Mouse (Mus musculus) inflammation-experienced regulatory T-cells, adult 6 months (primary cell): ENCODE results near the gene Krt27. TPM values are rescaled to one million over a fixed set of nuclear protein-coding genes. Genes with fewer than 3 reads are reported as not detected.

ENCODE experiments used
- ATAC-seq: one replicate; pipeline ENCODE4 v1.8.0; 2017
- polyA plus RNA-seq, 3 experiments: library from polyadenylated mRNA; unstranded; fragments of 100-300 nt; shearing (Covaris generic); gene quantifications; one replicate each; pipeline ENCODE4 v1.2.1; 2017

Gene Krt27
- polyA plus RNA-seq, 3 experiments from 2014 or later = not detected

DNA sequence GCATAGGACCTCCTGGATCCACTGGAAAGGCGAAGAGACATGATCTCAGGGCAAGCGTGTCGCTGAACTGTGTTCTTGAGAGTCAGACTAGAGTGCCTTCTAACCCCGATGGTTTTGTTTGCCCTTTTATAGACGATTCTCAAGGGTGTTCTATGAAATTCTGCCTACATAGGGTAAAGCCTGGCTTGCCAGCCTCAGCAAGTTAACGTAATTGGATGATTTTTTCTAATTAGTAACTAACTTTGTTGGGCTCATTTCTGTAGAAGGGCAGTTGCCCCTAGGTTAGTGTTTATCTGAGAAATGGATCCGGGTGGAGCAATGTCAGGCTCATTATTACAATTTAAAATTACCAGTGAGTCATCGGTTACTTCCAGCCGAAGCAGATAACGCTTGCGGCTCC lies 28.1 kb downstream of the Krt27 start, which contains the start of gene Krt25:
Gene Krt25, minus strand, starts transcription at position 101 of the 400 bp plus-strand sequence.
- ATAC-seq = no peak

DNA sequence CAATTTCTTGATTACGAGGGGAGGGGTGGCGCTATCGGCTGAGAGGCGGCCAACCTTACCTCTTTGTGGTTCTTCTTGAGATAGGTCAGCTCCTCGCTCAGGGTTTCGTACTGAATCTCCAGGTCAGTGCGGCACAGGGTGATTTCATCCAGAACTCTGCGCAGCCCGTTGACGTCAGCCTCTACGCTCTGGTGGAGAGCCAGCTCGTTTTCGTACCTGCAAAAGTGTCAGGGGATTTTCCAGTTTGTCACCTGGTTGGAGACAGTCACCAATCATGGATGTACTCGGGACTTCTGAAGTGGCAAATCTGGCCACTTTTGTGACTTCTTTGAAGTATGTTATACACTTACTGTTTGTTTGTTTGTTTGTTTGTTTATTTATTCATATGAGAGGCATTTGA lies 29.8 kb downstream of the Krt27 start:
- ATAC-seq = no peak

DNA sequence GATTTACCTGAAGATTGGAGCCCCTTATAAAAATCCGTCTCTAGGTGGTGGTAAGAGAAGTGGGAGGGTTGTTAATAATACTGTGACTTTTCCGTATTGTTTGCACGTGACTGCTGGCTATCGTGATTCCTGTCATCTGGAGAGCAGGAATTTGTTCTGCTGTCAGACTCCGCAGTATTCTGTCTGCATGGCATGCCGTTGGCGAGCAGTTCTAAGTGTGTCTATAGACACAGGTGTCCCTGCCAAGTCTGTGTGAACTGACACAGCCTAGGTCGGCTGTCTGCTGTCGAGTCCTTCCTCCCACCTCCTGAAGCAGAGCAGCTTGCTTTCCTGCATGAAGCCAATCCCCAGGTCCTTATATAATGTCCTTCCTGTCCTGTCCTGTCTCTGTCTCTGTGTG lies 31.8 kb downstream of the Krt27 start:
- no peak for ATAC-seq

DNA sequence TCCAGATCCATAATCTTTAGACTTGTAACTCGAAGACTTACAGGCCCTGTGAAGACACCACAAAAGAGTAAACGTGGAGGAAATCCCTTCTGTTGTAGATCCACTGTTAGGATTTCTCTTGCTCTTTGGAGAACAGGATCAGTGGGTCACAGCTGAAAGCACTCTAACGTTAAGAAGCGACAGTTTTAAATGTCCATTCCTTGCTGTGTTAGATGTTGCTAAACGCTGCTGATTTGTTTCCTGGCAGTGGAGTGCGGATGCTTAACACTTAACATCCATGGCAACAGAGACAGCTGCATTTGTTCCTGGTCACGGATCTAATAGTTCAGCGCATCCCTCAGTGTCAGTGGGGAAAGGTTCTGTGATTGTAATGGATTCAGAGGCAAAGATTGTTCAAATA lies 34.4 kb downstream of the Krt27 start:
- ATAC-seq = no peak

DNA sequence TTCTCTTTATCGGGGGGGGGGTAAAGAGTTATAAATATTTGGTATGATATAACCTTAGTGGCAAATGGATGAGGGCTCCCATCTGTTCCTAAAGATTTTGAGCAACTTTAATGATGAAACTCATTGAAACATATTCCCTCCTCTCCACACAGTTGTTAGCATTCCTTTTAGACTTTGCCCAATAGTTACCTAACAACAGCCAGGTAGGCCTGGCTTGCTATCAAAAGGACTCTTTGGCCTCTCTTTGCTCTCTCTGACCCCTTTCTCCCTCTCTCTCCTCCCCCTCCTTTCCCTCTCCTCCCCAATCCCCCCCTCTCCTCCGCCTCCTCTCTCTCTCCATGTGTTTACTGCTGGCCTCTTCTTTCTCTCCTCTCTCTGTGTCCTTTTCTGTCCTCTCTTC lies 36.3 kb downstream of the Krt27 start:
- no peak for ATAC-seq

DNA sequence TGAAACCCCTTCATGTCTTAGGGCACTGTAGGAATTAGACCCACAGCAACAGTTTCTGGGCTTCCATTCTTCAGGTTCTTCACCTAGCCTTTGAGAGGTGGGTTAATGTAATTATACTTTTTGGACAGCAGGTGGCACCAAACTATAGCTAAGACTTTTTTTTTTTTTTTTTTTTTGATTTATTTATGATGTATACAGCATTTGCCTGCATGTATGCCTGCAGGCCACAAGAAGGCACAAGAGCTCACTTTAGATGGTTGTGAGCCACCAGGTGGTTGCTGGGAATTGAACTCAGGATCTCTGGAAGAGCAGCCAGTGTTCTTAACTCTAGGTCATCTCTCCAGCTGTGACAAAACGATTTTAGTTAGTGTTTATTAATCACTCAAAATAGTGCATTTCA lies 40.0 kb downstream of the Krt27 start:
- ATAC-seq = no peak

DNA sequence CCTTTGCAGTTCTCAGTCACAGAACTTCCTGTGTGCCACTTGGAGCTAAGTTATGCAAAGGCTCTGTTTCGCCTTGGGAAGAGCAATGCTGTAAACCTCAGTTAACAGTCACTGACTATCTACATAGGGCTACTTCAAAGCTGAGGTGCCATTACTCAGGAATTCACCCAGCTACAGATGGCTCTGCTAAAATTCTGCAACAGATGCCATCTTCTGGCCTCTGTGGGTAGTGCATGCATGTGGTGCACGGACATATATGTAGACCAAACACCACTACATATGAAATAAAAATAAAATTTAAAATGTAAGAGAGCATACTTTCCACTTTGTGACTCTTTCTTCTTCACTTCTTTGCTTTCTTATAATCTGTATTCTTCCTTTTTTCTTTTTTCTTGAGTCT lies 43.3 kb downstream of the Krt27 start:
- ATAC-seq = peak; percentile 58

Other genes starting within 250 kb of the Krt27 start
- 100 to 1,000 TPM in 2 of 3 experiments, 10 to 100 TPM in 1; 16.6 to 295 (median 286) TPM for gene Ccr7, start 196.0 kb downstream of the Krt27 start, polyA plus RNA-seq
- gene Smarce1, start 120.1 kb downstream of the Krt27 start, polyA plus RNA-seq = 100 to 1,000 TPM; 127 to 184 (median 159) TPM
- 1 to 10 TPM; 2.1 to 2.7 (median 2.1) TPM for gene Krt222, start 107.0 kb downstream of the Krt27 start, polyA plus RNA-seq
- gene Krt24, start 65.8 kb downstream of the Krt27 start, polyA plus RNA-seq = not detected
- not detected for gene Krt25, start 28.2 kb downstream of the Krt27 start, polyA plus RNA-seq
- not detected for gene Krt26, start 13.1 kb downstream of the Krt27 start, polyA plus RNA-seq
- gene Krt28, start 23.8 kb upstream of the Krt27 start, polyA plus RNA-seq = not detected
- gene Krt10, start 38.3 kb upstream of the Krt27 start, polyA plus RNA-seq = 10 to 100 TPM in 1 of 3 experiments, 1 to 10 TPM in 2; 4.5 to 13.5 (median 7.3) TPM
- gene Krt12, start 71.2 kb upstream of the Krt27 start, polyA plus RNA-seq = not detected
- not detected for gene Krt20, start 87.0 kb upstream of the Krt27 start, polyA plus RNA-seq
- not detected for gene Krt23, start 142.0 kb upstream of the Krt27 start, polyA plus RNA-seq
- not detected for gene Krt39, start 170.2 kb upstream of the Krt27 start, polyA plus RNA-seq
- gene Krt40, start 192.1 kb upstream of the Krt27 start, polyA plus RNA-seq = not detected
- not detected for gene Krtap3-3, start 199.8 kb upstream of the Krt27 start, polyA plus RNA-seq
- gene Krtap3-2, start 205.7 kb upstream of the Krt27 start, polyA plus RNA-seq = not detected
- not detected for gene Gm11939, start 208.4 kb upstream of the Krt27 start, polyA plus RNA-seq
- gene Krtap3-1, start 215.5 kb upstream of the Krt27 start, polyA plus RNA-seq = not detected
- gene Krtap1-5, start 229.9 kb upstream of the Krt27 start, polyA plus RNA-seq = not detected
- gene Krtap1-4, start 232.6 kb upstream of the Krt27 start, polyA plus RNA-seq = not detected
- not detected for gene Krtap1-3, start 240.2 kb upstream of the Krt27 start, polyA plus RNA-seq
- gene Krtap9-3, start 247.0 kb upstream of the Krt27 start, polyA plus RNA-seq = not detected